ENCODE assay signal across 8 mouse cellular contexts in genomic region chr15:77928673-77929331, GRCm38 (mm10). TPM values are rescaled to one million over a fixed set of nuclear protein-coding genes. Genes with fewer than 3 reads are reported as not detected.
A peak's percentile ranks its signal among the peaks of the same experiment; 100 is the strongest.
DNase-seq lines count a peak whose midpoint lies in the region; ATAC-seq lines count a peak whose summit lies in the region.

Txn2 (minus strand) TSS chr15:77929006.

- peak within 1 kb of the TSS; percentile 58 for H3K4me3 ChIP-seq in forebrain, embryonic 14.5 days (ENCODE audit: low read depth, low read length)
- H3K4me3 ChIP-seq in neural tube, embryonic 15.5 days (replicated peaks): peak within 1 kb of the TSS; percentile 79

- H3K4me2 ChIP-seq in forebrain, embryonic 14.5 days (ENCODE audit: low read length): peak within 1 kb of the TSS; percentile 78
- peak within 1 kb of the TSS; percentile 85 for H3K4me2 ChIP-seq in neural tube, embryonic 15.5 days

- peak within 1 kb of the TSS; percentile 71 for H3K9ac ChIP-seq in forebrain, embryonic 14.5 days (ENCODE audit: low read length)
- H3K9ac ChIP-seq in neural tube, embryonic 15.5 days (replicated peaks): peak within 1 kb of the TSS; percentile 82

- 0% methylated on average over 33 of the region's 34 CpGs for WGBS in forebrain, embryonic 14.5 days
- WGBS in neural tube, embryonic 15.5 days: under 1% methylated on average over 34 of the region's 34 CpGs

- H3K9me3 ChIP-seq in forebrain, embryonic 14.5 days (replicated peaks; ENCODE audit: control insufficient read depth, low read length): no peaks in the 10 kb centered on the region
- H3K9me3 ChIP-seq in neural tube, embryonic 15.5 days (replicated peaks): no peaks in the 10 kb centered on the region

- H3K36me3 ChIP-seq in forebrain, embryonic 14.5 days (ENCODE audit: control insufficient read depth, insufficient read depth, low read length): peaks cover 26% of the 10 kb centered on the region
- peaks cover 17% of the 10 kb centered on the region for H3K36me3 ChIP-seq in neural tube, embryonic 15.5 days

- ATAC-seq in forebrain, embryonic 14.5 days: peak; percentile 97
- ATAC-seq in neural tube, embryonic 15.5 days (ENCODE audit: low FRiP score): peak; percentile 97

- DNase-seq in ES-CJ7 (ENCODE audit: low read depth, low spot score): peak; percentile 99
- DNase-seq in cerebellum, adult 11 months: peak; percentile 96
- peak; percentile 99 for DNase-seq in forebrain, embryonic 14.5 days (ENCODE audit: low spot score)
- DNase-seq in heart, postnatal 14 days: peak; percentile 91 to 94
- DNase-seq in layer of hippocampus, adult 11-12 months (ENCODE audit: low spot score): peak; percentile 97
- peak; percentile 99 for DNase-seq in lung, adult 18-20 months
- peak; percentile 97 for DNase-seq in testis, postnatal 14 days (ENCODE audit: low spot score)

- peaks cover 23% of the 10 kb centered on the region for H3K4me1 ChIP-seq in forebrain, embryonic 14.5 days (ENCODE audit: control insufficient read depth, insufficient read depth, low read length)
- peaks cover 32% of the 10 kb centered on the region for H3K4me1 ChIP-seq in neural tube, embryonic 15.5 days

- no peaks in the 10 kb centered on the region for H3K27me3 ChIP-seq in forebrain, embryonic 14.5 days (replicated peaks; ENCODE audit: control insufficient read depth, insufficient read depth, low read length)
- H3K27me3 ChIP-seq in neural tube, embryonic 15.5 days (replicated peaks): no peaks in the 10 kb centered on the region

- intact Hi-C loops in heart, postnatal 14 days (cut with DNase I): no loop called here

- H3K27ac ChIP-seq in forebrain, embryonic 14.5 days (ENCODE audit: low read depth, low read length): peak within 1 kb of the TSS; percentile 90
- peak within 1 kb of the TSS; percentile 100 for H3K27ac ChIP-seq in neural tube, embryonic 15.5 days (replicated peaks)

RNA-seq across cellular contexts. Expression of gene Txn2, which starts in this region (rescaled TPM):
- 269 and 291 TPM in 2 replicates for polyA plus RNA-seq in forebrain, embryonic 14.5 days (2014; fragmentation: Nextera tagmentation; extraction: Ambion mirVana)
- 100 to 1,000 TPM; 234 to 248 TPM for total RNA-seq in heart, postnatal 14 days (2021)
- polyA plus RNA-seq in neural tube, embryonic 15.5 days (2015; fragmentation: Nextera tagmentation; extraction: Ambion mirVana): 193 and 217 TPM in 2 replicates

Comparison
In these comparisons a context has a peak if more than half of its experiments do, and no peak if none do; other contexts are left out.
1. Peak in every context shown above with its lines: DNase-seq, ATAC-seq, H3K4me3 ChIP-seq and H3K27ac ChIP-seq.